Mouse (Mus musculus) megakaryocyte, adult 5-6 weeks (primary cell): ENCODE results near the gene Ahsa1. TPM values are rescaled to one million over a fixed set of nuclear protein-coding genes. Genes with fewer than 3 reads are reported as not detected.
"Not testable (repeated sequence)": the region's sequence is repeated elsewhere in the genome, so short reads cannot be mapped to it uniquely, and the experiment has no call there.

Experiments
- ATAC-seq: 2 replicates; pipeline ENCODE4 v1.8.0; 2016; ENCODE audit warnings: mild to moderate bottlenecking, inconsistent platforms; ENCODE audit not compliant: poor library complexity, severe bottlenecking
- total RNA-seq, 2 experiments: library from RNA; stranded (forward) in 1 of 2; stranded (reverse) in 1 of 2; fragments of 153-499, 151-499 nt in 1 of 2; fragments of 221-1000, 200-1000 nt in 1 of 2; gene quantifications; 2 replicates each; pipeline versions ENCODE4 v1.2.3 to v1.2.4; 2015 to 2017

Ahsa1 gene
- 45.5 and 61.6 TPM in 2 replicates for total RNA-seq (2015)
- total RNA-seq (2017), result 166 and 169 TPM in 2 replicates

DNA sequence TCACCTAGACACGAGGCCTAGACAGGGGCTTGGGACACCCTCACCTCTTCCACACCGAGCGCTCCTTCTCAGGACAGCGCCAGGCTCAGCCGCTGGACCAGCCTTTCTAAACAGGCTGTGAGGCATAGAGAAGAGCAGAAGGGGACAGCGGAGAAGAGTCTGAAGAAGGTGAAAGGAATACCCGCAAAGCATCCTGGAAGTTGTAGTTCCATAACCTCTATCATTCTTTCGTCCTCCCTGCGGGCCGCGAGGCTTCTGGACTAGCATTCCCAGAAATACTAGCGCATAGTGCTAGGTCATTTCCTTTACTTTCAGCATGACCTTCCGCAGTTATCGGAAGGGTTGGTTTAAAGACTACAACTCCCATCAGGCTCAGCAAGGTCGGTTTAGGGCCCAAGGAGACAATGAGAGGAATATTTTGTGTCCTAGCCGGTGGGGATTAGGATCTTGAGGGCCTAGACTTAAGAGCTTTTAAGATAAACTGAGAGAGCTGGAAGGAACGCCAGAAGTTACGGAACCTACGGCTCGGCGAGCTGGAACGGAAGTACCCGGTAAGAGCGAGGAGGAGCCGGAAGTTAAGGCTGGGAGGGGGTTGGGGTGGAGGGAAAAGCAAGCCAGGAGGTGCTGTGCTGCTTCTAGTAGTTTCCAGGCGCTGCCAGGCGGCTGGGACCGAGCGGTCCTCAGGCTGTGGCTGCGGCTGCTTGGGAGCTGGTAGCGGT, at the start of gene Ahsa1, which contains the start of gene Vipas39:
Ahsa1 (plus strand) TSS at position 372 of the 719 bp plus-strand sequence.
Vipas39 (minus strand) TSS at position 149 of the 719 bp plus-strand sequence.
- ATAC-seq, result peak; percentile 93

GRCm38 (mm10) chr12:87217596-87217995, 48.7 kb upstream of the Ahsa1 start:
- ATAC-seq, result no peak

DNA sequence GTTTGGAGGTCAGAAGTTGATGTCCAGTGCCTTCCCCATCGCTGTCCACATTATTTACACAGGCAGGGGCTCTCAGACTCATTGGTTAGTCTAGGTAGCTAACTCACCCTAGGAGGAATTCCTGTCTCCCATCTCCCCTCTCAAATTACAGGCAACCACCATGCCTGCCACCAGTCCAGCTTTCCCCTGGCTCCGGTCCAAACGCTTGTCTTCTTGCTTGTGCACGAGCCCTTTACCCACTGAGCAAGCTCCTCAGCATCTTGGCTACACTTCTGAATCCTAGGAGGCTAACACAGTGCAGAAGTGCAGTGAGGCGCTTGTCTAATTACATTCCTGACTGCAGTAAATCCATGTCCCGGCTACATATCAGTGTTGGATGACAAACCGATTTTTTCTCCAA, 46.9 kb upstream of the Ahsa1 start:
- no peak for ATAC-seq

DNA sequence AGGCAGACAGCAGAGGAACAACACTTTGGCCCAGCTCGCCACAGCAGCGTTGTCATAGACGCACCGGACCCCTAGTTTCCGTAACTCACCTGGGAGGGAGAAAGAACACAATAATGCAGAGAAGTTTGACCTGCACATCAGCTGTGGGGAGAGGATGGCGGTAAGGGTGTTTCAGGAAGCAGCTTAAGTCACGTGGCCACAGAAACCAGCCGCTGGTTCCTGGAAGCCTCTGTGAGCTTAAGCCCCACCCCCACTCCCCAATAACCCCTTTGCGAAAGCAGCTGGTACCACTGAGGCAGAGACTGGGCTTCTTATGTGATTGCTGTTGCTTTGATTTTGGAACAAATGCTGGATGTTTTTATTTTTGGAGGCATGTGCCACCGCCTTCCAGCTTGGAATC, 41.3 kb upstream of the Ahsa1 start:
- peak; percentile 60 for ATAC-seq

DNA sequence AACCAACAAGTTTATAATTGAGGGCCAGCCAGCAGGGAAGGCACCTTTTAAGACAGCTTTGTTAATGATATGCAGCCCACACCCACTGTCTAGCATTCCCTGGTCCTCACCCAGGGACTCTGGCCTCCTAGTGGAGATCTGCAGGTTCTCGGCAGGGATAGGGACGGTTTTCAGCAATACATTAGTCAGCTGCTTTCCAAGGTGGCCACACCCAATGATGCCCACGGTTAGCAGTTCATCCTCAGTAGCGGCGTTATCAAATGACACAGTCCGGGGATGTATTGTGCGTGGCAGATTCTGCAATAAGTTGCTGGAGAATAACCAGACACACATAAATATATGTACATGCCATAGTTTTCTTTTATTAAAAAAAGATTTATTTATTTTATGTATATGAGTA, 39.5 kb upstream of the Ahsa1 start:
- no peak for ATAC-seq

DNA sequence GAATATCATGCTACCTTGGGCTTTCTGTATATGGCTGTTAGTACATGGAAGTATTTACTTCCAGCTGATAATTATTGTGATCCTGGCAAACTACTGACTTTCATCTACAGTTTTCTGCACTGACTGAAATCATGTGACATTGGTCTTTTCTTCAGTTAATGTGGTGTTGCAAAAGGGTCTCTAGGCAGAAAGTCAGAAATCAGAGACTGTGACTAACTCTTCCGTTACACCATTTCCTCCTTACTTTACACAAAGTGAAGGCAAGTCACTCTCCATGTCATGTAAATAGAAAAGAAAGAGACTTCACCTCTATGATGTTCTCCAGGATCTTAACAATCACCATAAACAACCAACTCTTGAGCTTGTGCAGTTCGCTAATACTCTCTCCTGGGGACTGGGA, 36.6 kb upstream of the Ahsa1 start:
- 0 out of 2 replicates have a peak, but pooled peaks have one; percentile 33 for ATAC-seq

DNA sequence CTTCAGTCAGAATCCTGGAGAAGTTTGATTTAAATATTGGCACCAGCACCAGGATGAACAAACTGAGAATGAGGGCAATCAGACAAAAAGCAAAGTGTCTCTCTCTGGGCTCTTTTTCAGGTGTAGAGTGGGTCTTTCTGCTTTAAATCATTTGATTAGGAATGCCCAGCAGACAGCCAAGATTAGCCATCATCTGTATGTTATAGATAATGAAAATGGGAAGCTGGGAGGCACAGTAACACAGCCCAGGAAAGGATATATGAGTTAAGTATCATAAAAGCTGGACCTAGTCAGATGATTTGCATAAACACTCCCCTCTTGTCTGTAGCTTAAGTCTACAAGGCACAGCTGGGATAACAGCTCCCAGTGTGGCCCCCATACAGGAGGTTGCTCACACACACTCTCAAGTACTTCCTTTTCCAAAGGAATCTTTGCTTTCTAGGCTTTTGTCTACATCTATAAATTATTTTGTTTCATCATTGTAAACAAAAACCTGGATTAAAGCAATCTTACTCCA, 35.8 kb upstream of the Ahsa1 start:
- ATAC-seq, result no peak

DNA sequence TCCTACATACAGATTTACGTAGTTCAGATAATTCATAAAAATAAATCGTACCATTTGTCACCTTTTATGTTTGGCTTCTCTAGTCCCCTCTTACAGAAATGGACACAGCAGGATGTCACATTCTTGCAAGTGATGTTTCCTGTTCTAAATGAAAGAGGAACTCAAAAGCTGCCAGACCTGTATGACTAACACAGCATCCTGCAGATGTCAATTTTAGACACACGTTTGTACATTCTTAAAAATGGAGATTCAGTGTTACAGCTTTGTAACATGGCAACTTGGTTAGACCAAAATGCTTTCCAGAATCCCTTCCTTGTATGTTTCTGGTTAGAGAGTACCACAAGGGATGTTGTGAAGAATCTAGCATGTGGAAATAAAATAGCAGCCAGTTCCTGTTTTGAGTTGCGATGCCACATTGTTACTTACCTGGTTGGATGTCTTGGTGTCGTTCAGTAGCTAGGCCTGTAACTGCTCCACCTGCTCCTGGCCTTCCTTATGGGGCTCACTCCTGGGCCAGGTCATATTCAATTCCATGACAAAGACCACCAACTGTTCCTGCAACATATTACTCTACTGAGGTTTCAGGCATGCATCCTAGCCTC, 29.3 kb upstream of the Ahsa1 start:
- peak; percentile 91 for ATAC-seq

- ATAC-seq, result no peak
These were observed 27.6 kb upstream of the Ahsa1 start, which contains the start of gene Noxred1 for GRCm38 (mm10) chr12:87238632-87239031. Gene Noxred1 (minus strand): TSS chr12:87238732.

- no peak for ATAC-seq
These were observed 16.1 kb upstream of the Ahsa1 start for GRCm38 (mm10) chr12:87250161-87250560.

GRCm38 (mm10) chr12:87253878-87254277, 12.4 kb upstream of the Ahsa1 start:
- ATAC-seq, result no peak

GRCm38 (mm10) chr12:87256629-87257028, 9.7 kb upstream of the Ahsa1 start:
- no peak for ATAC-seq

- ATAC-seq, result peak; percentile 74
These were observed 5.7 kb upstream of the Ahsa1 start for GRCm38 (mm10) chr12:87260562-87260961.

GRCm38 (mm10) chr12:87265444-87265843, 835 bp upstream of the Ahsa1 start:
- no peak for ATAC-seq

GRCm38 (mm10) chr12:87266827-87267603, 736 bp downstream of the Ahsa1 start:
- ATAC-seq, result peak; percentile 6

GRCm38 (mm10) chr12:87267682-87268081, 1.4 kb downstream of the Ahsa1 start:
- ATAC-seq, result no peak

DNA sequence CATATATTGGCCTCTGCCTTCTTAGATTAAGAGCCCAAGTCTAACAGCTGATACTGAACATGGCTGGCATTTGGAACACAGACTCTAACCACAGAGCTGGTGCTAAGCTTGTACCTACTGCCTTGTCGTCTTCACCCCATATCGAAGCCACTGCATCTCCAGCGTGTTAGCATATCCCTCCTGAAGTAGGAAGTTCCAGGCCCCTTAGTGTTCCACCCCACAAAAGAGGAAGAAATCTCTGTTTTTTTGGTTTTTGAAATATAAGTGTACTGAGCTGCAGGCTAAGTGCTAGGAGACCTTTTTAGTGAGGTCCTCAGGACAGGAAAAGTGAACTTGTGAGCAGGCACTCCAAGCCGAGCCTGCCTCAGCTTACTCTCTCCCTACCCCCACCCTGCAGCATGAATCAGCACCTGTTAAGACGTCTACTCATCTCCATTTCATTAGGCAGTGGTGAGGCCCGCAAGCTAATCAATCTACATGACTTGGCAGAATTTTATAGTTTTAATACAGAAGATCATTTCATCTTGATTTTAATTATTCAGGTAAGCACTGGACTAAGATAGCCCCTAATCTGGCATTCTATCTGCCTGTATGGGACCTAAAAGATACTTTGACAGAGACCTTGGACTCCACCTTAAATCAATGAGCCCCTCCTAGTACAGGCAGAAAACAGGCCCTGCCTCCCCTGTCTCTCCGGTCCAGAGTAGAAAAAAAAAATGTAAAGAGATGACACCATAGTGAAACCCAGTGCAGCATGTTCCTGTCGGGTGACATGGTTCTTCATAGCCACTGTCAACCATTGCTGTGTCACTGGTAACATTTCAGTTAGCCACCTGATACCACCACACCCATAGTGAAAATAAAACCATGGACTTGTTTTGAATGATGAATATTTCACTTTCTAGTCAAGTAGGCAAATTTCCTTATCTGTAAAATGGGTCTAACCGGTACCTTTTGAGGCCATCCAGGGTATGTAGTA, 8.9 kb downstream of the Ahsa1 start:
- ATAC-seq, result peak; percentile 69

- ATAC-seq, result not testable (repeated sequence)
These were observed 11.0 kb downstream of the Ahsa1 start for GRCm38 (mm10) chr12:87277251-87277650.

DNA sequence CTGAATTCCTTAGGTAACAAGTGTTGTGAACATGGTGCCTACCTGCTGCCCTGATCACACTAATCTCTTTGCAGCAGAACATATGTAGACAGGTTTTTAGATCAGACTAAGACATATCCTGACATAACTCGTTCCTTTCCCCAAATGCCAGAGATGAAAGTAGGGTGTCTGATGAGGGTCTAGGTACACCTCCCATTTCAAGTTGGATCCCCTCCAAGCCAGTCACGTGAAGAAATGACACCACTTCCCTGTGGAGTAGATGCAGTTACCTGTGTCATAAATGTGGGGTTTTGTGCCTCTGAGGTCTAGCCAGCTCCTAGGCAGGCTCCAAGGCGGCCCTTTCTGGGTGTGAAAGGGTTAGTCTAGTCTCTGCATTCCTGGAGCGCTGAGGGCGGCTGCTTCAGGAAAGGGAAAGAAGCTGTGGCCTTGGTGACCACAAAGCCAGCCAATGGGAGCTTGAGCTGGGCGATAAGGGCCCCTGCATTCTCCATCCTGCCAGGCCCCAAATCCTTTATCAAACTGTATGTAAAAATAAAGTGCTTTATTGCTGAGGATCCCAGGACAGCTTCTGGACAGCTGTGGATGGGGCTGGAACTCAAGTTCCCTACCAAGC, 11.9 kb downstream of the Ahsa1 start:
- ATAC-seq, result no peak

GRCm38 (mm10) chr12:87279350-87279749, 13.1 kb downstream of the Ahsa1 start:
- no peak for ATAC-seq
